Mouse (Mus musculus) C2C12 (cell line): Measurements from ENCODE around the gene Ssbp2.

Experiments
- CTCF ChIP-seq: IDR thresholded peaks from one replicate; pipeline ENCODE4 v1.5.1; 2011; ENCODE audit not compliant: control insufficient read depth, insufficient read depth, insufficient read length
- MYOD1 ChIP-seq: IDR thresholded peaks from one replicate; pipeline ENCODE4 v1.6.1; 2011; ENCODE audit warnings: low read depth; ENCODE audit not compliant: control insufficient read depth, insufficient read length
- MYOG ChIP-seq: IDR thresholded peaks from one replicate; pipeline ENCODE4 v1.6.1; 2011; ENCODE audit not compliant: control insufficient read depth, insufficient read length; ENCODE audit errors: extremely low read depth
- USF1 ChIP-seq: IDR thresholded peaks from one replicate; pipeline ENCODE4 v1.6.1; 2011; ENCODE audit warnings: low read depth, mild to moderate bottlenecking, control low read depth, moderate library complexity

DNA sequence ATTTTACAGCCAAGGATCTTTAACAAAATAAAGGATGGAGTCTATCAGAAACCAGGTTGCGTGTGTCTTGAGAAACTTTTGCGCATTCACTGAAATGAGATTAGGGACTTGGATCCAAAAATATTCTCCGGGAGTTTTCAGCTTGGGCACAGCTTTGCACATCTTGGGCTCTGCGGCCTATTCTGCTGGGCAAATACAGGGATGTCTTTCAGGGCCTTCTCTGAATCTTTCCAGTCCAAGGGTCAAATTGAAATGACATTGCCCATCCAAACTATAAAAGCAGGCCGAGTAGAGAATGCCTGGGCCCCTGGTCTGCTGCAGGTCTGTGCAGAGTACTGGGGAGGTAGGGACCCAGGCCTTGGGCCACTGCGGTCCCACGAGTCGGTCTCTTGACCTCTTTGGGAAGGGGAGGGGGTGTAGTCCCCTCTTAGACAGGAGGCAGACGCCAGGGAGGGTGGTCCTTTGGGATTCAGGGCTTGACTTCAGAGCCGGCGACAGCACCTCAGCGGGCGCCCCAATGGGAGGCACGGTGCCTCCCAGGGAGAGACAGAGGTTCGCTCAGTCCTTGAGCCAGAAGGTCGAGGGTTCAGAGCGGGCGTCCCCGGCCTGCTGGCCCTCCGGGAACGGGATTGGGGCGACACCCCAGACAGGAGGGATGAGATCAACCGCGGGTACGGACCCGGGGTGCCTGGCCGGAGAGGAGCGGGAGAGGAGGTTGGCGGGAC, at the start of gene Ssbp2:
- TF ChIP-seq CTCF = no peak
- TF ChIP-seq MYOD1 = no peak
- TF ChIP-seq MYOG = no peak
- no peak for TF ChIP-seq USF1
